Mouse (Mus musculus): ENCODE measurements around the gene Wdr43.
"Not testable (repeated sequence)": the region's sequence is repeated elsewhere in the genome, so short reads cannot be mapped to it uniquely, and the experiment has no call there.

The Wdr43 gene

GRCm38 (mm10) chr17:71615638-71616318, at the start of gene Wdr43:
Gene Wdr43 (plus strand): TSS chr17:71615895.
- DNase-seq = peak; percentile 94 to 96

- no peak for DNase-seq
These were observed 36.5 kb upstream of the Wdr43 start for GRCm38 (mm10) chr17:71579176-71579705.

GRCm38 (mm10) chr17:71597881-71598658, 17.6 kb upstream of the Wdr43 start:
- no peak for DNase-seq

GRCm38 (mm10) chr17:71598659-71599554, 16.8 kb upstream of the Wdr43 start:
- peak; percentile 87 to 90 for DNase-seq

- peak; percentile 16 to 46 for DNase-seq
These were observed 781 bp downstream of the Wdr43 start for GRCm38 (mm10) chr17:71616319-71617032.

- no peak for DNase-seq
These were observed 1.3 kb downstream of the Wdr43 start for GRCm38 (mm10) chr17:71617033-71617362.

GRCm38 (mm10) chr17:71617974-71618373, 2.3 kb downstream of the Wdr43 start:
- no peak for DNase-seq

- no peak for DNase-seq
These were observed 16.1 kb downstream of the Wdr43 start for GRCm38 (mm10) chr17:71631806-71632205.

GRCm38 (mm10) chr17:71633350-71633749, 17.7 kb downstream of the Wdr43 start:
- no peak for DNase-seq

GRCm38 (mm10) chr17:71636786-71637185, 21.1 kb downstream of the Wdr43 start:
- no peak for DNase-seq

- no peak for DNase-seq
These were observed 22.1 kb downstream of the Wdr43 start for GRCm38 (mm10) chr17:71637750-71638265.

GRCm38 (mm10) chr17:71639056-71639455, 23.4 kb downstream of the Wdr43 start:
- not testable (repeated sequence) for DNase-seq

GRCm38 (mm10) chr17:71640421-71641085, 24.9 kb downstream of the Wdr43 start:
- DNase-seq = no peak

GRCm38 (mm10) chr17:71642190-71642589, 26.5 kb downstream of the Wdr43 start:
- DNase-seq = no peak

GRCm38 (mm10) chr17:71650011-71650410, 34.3 kb downstream of the Wdr43 start:
- DNase-seq = no peak

GRCm38 (mm10) chr17:71652495-71652894, 36.8 kb downstream of the Wdr43 start:
- DNase-seq = no peak

- no peak for DNase-seq
These were observed 37.2 kb downstream of the Wdr43 start for GRCm38 (mm10) chr17:71652934-71653333.

- no peak for DNase-seq
These were observed 41.8 kb downstream of the Wdr43 start for GRCm38 (mm10) chr17:71657521-71657920.

- DNase-seq = no peak
These were observed 43.0 kb downstream of the Wdr43 start for GRCm38 (mm10) chr17:71658666-71659065.

- no peak for DNase-seq
These were observed 44.7 kb downstream of the Wdr43 start for GRCm38 (mm10) chr17:71660390-71660789.

GRCm38 (mm10) chr17:71662751-71663250, 47.1 kb downstream of the Wdr43 start:
- DNase-seq = peak; percentile 49 to 55
